Mouse (Mus musculus): ENCODE data around the gene Atp2a1. TPM values are rescaled to one million over a fixed set of nuclear protein-coding genes. Genes with fewer than 3 reads are reported as not detected.

Gene Atp2a1
- total and polyA plus RNA-seq, 3 experiments = 0.38 to 0.74 TPM; not detected in 1

GRCm38 (mm10) chr7:126496475-126496874 lies 33.6 kb upstream of the Atp2a1 start:
- peaks cover 13 to 76% of the 10 kb centered on the region in 2 experiments for H3K4me1 ChIP-seq (ENCODE audit: control insufficient read depth in 1 of 2, insufficient read depth in 2 of 2)
- in situ Hi-C loops (cut with MboI; ENCODE audit: low pct_ligation_motif_present, low pct_unique_long_range_greater_than_20kb, low sequenced_read_pairs) (no loop called here), dilution Hi-C loops (cut with MboI; ENCODE audit: extremely low pct_ligation_motif_present, extremely low pct_unique_long_range_greater_than_20kb, low sequenced_read_pairs) (no loop called here)
- no peak overlapping the region for H3K4me2 ChIP-seq (ENCODE audit: insufficient read depth, low read depth, poor library complexity, severe bottlenecking)
- peaks cover 42% of the 10 kb centered on the region for H3K79me2 ChIP-seq (replicated peaks; ENCODE audit: control insufficient read depth, extremely low read depth, insufficient read depth, poor library complexity, severe bottlenecking)
- H3K4me3 ChIP-seq (replicated peaks in 1 of 3; ENCODE audit: low read depth in 2 of 3, low read length in 2 of 3, poor library complexity in 1 of 3) = no peak overlapping the region
- no peaks in the 10 kb centered on the region for H3K27me3 ChIP-seq (replicated peaks)
- peaks cover 87 to 97% of the 10 kb centered on the region in 2 experiments for H3K36me3 ChIP-seq (replicated peaks in 1 of 2; ENCODE audit: control insufficient read depth in 1 of 2, insufficient read depth in 1 of 2, low read length in 1 of 2)
- no peak for TF ChIP-seq JUND (conservative IDR thresholded peaks at IDR 0.05; ENCODE audit: low read depth, low read length)
- no peak for TF ChIP-seq ZMIZ1 (IDR thresholded peaks at IDR 0.05; ENCODE audit: low read depth, low read length)
- no peak for TF ChIP-seq USF2 (conservative IDR thresholded peaks at IDR 0.05; ENCODE audit: low read depth, low read length)
- TF ChIP-seq BHLHE40 (IDR thresholded peaks at IDR 0.05; ENCODE audit: low read depth, low read length) = no peak
- TF ChIP-seq MYC (IDR thresholded peaks at IDR 0.05; ENCODE audit: low read depth, low read length) = no peak
- no peak for TF ChIP-seq USF1 (IDR thresholded peaks at IDR 0.05; ENCODE audit: low read depth, low read length)
- no peak for TF ChIP-seq HCFC1 (IDR thresholded peaks at IDR 0.05; ENCODE audit: low read depth, low read length)
- TF ChIP-seq POLR2AphosphoS2 (IDR thresholded peaks at IDR 0.05; ENCODE audit: low read depth, low read length) = no peak
- no peak for TF ChIP-seq MAFK (IDR thresholded peaks at IDR 0.05; ENCODE audit: insufficient replicate concordance, low read length)
- no peak for TF ChIP-seq SIN3A (IDR thresholded peaks at IDR 0.05; ENCODE audit: low read length)
- no peak for TF ChIP-seq PAX5 (IDR thresholded peaks at IDR 0.05; ENCODE audit: low read length)
- TF ChIP-seq E2F4 (IDR thresholded peaks at IDR 0.05; ENCODE audit: insufficient replicate concordance, low read depth, low read length) = no peak
- no peak for TF ChIP-seq UBTF (IDR thresholded peaks at IDR 0.05; ENCODE audit: low read depth, low read length)
- no peak for TF ChIP-seq MEF2A (IDR thresholded peaks at IDR 0.05; ENCODE audit: borderline replicate concordance, low read depth, low read length)
- TF ChIP-seq POLR2A (IDR thresholded peaks at IDR 0.05; ENCODE audit: low read depth, low read length) = no peak
- TF ChIP-seq TBP (conservative IDR thresholded peaks at IDR 0.05; ENCODE audit: low read depth, low read length) = no peak
- no peak overlapping the region for H3K27ac ChIP-seq (ENCODE audit: insufficient read depth, low read depth)
- no peaks in the 10 kb centered on the region for H3K9me3 ChIP-seq (replicated peaks; ENCODE audit: low read length)
- H3K9ac ChIP-seq (ENCODE audit: insufficient read depth, low read depth) = no peak overlapping the region
- no peak for DNase-seq (ENCODE audit: extremely low read depth)

GRCm38 (mm10) chr7:126494120-126494519 lies 31.2 kb upstream of the Atp2a1 start:
- TF ChIP-seq RAD21 (IDR thresholded peaks at IDR 0.05; ENCODE audit: low read depth, low read length) (no peak), E2F4 (IDR thresholded peaks at IDR 0.05; ENCODE audit: insufficient replicate concordance, low read depth, low read length) (no peak), POLR2A (IDR thresholded peaks at IDR 0.05; ENCODE audit: low read depth, low read length) (no peak)
- peaks cover 89 to 96% of the 10 kb centered on the region in 2 experiments for H3K36me3 ChIP-seq (replicated peaks in 1 of 2; ENCODE audit: control insufficient read depth in 1 of 2, insufficient read depth in 1 of 2, low read length in 1 of 2)
- H3K27ac ChIP-seq (ENCODE audit: insufficient read depth, low read depth) = no peak overlapping the region
- DNase-seq (ENCODE audit: extremely low read depth) = no peak
- peaks cover 5 to 62% of the 10 kb centered on the region in 2 experiments for H3K4me1 ChIP-seq (ENCODE audit: control insufficient read depth in 1 of 2, insufficient read depth in 2 of 2)
- no peak overlapping the region for H3K4me2 ChIP-seq (ENCODE audit: insufficient read depth, low read depth, poor library complexity, severe bottlenecking)
- dilution Hi-C loops (cut with MboI; ENCODE audit: extremely low pct_ligation_motif_present, extremely low pct_unique_long_range_greater_than_20kb, low sequenced_read_pairs) (no loop called here), in situ Hi-C loops (cut with MboI; ENCODE audit: low pct_ligation_motif_present, low pct_unique_long_range_greater_than_20kb, low sequenced_read_pairs) (no loop called here)
- no peaks in the 10 kb centered on the region for H3K27me3 ChIP-seq (replicated peaks)
- H3K79me2 ChIP-seq (replicated peaks; ENCODE audit: control insufficient read depth, extremely low read depth, insufficient read depth, poor library complexity, severe bottlenecking) = peaks cover 22% of the 10 kb centered on the region
- no peaks in the 10 kb centered on the region for H3K9me3 ChIP-seq (replicated peaks; ENCODE audit: low read length)
- H3K4me3 ChIP-seq (replicated peaks in 1 of 3; ENCODE audit: low read depth in 2 of 3, low read length in 2 of 3, poor library complexity in 1 of 3) = no peak overlapping the region
- no peak overlapping the region for H3K9ac ChIP-seq (ENCODE audit: insufficient read depth, low read depth)

All from CH12.LX (cell line).